Mouse (Mus musculus) neural tube, embryonic 14.5 days (tissue): Measurements from ENCODE around the gene Mybpc1. TPM values are rescaled to one million over a fixed set of nuclear protein-coding genes. Genes with fewer than 3 reads are reported as not detected.

ENCODE experiments used
- ATAC-seq: fragments of 200-750 bp; cut with Nextera tagmentation; 2 replicates; pipeline ENCODE4 v1.8.0; 2017; ENCODE audit warnings: low read depth, mild to moderate bottlenecking, moderate TSS enrichment, moderate library complexity
- H3K27ac ChIP-seq: fragments of 300-500 bp; sonication (generic); 2 replicates; pipeline ENCODE4 v1.5.1; 2014; ENCODE audit warnings: low read depth, mild to moderate bottlenecking, control low read depth, low read length, moderate library complexity, mixed read lengths
- H3K27me3 ChIP-seq: fragments of 300-500 bp; sonication (generic); 2 replicates; pipeline ENCODE4 v1.6.1; 2014; ENCODE audit warnings: low read length; ENCODE audit not compliant: control insufficient read depth, insufficient read depth
- H3K36me3 ChIP-seq: fragments of 300-500 bp; sonication (generic); 2 replicates; pipeline ENCODE4 v1.6.1; 2014; ENCODE audit warnings: low read length, mixed read lengths; ENCODE audit not compliant: control insufficient read depth, insufficient read depth
- H3K4me1 ChIP-seq: fragments of 300-500 bp; sonication (generic); 2 replicates; pipeline ENCODE4 v1.6.1; 2014; ENCODE audit warnings: low read length; ENCODE audit not compliant: control insufficient read depth, insufficient read depth
- H3K4me2 ChIP-seq: fragments of 300-500 bp; sonication (generic); 2 replicates; pipeline ENCODE4 v1.6.1; 2014; ENCODE audit warnings: mild to moderate bottlenecking, low read depth, low read length, control low read depth
- H3K4me3 ChIP-seq: fragments of 300-500 bp; sonication (generic); 2 replicates; pipeline ENCODE4 v1.5.1; 2014; ENCODE audit warnings: low read depth, low read length, control low read depth, mixed read lengths
- H3K9ac ChIP-seq: fragments of 300-500 bp; sonication (generic); replicated peaks from 2 replicates; pipeline ENCODE4 v1.6.1; 2014; ENCODE audit warnings: low read depth, mild to moderate bottlenecking, control low read depth, low read length, mixed read lengths
- H3K9me3 ChIP-seq: fragments of 300-500 bp; sonication (generic); 2 replicates; pipeline ENCODE4 v1.6.1; 2016; ENCODE audit warnings: low read length; ENCODE audit not compliant: control insufficient read depth
- WGBS: fragments of 180-500 bp; shearing (Covaris S2); extraction: QIAGEN DNeasy Blood & Tissue Kit; methylation state at CpG from one replicate; pipeline ENCODE4 v1.1.7; 2014; 5-methylcytosine and 5-hydroxymethylcytosine counted together
- polyA plus RNA-seq: library from polyadenylated mRNA; unstranded; fragments of >200 nt; fragmentation: Nextera tagmentation; extraction: Ambion mirVana; gene quantifications from 2 replicates; pipeline ENCODE4 v1.2.1, GENCODE M21; 2014

Gene Mybpc1
- polyA plus RNA-seq, 1 experiment from 2014 or later, result 2.3 TPM

DNA sequence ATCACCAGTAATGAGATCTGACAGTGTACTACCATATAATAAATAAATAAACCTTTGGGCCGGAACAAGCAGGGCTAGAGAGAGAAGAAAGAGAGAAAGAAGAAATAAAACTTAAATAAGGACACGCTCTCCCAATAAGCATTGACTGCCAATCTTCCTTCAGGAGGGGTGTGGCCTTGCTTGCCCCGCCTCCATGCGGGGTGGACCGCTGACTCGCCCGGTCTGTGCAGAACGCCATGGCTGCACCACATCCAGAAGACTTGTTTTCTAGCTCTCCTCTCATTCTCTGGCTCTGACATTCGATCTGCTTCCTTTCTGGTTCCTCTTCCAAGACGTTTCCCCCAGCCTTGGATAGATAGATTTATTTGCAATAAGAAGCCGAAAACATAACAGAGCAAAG lies 8.1 kb upstream of the Mybpc1 start:
- no peak overlapping the region for H3K4me3 ChIP-seq
- H3K27ac ChIP-seq, result no peak overlapping the region
- no peak for ATAC-seq
- no peaks in the 10 kb centered on the region for H3K4me1 ChIP-seq
- no peaks in the 10 kb centered on the region for H3K27me3 ChIP-seq
- H3K9me3 ChIP-seq, result no peaks in the 10 kb centered on the region
- no peak overlapping the region for H3K9ac ChIP-seq
- H3K36me3 ChIP-seq, result no peaks in the 10 kb centered on the region
- 92% methylated on average over 11 of the region's 11 CpGs for WGBS
- H3K4me2 ChIP-seq, result no peak overlapping the region

DNA sequence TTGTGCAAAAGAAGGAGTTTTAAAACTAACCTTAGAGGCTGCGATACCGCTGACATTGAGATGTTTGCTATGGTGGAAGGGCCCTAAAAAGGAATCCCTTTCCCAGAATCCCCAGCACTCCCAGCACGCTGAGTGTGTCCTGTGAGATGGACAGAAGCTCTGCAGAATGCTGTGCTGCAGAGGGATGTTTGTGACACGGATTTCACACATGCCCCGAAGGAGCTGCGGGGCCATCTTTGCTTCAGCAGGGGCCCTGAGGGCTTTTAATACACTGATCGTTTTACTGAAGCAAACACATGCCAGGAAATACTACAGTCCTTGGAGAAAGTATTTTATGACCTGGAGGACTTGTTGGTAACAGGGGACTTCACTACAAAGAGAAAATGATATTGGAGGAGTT lies 1.7 kb upstream of the Mybpc1 start:
- Histone ChIP-seq H3K36me3 (no peaks in the 10 kb centered on the region), H3K27ac (no peak overlapping the region), H3K4me2 (no peak overlapping the region), H3K4me1 (no peaks in the 10 kb centered on the region), H3K9ac (no peak overlapping the region), H3K9me3 (no peaks in the 10 kb centered on the region), H3K27me3 (no peaks in the 10 kb centered on the region), H3K4me3 (no peak overlapping the region)
- no peak for ATAC-seq
- 69% methylated on average over 7 of the region's 7 CpGs for WGBS

DNA sequence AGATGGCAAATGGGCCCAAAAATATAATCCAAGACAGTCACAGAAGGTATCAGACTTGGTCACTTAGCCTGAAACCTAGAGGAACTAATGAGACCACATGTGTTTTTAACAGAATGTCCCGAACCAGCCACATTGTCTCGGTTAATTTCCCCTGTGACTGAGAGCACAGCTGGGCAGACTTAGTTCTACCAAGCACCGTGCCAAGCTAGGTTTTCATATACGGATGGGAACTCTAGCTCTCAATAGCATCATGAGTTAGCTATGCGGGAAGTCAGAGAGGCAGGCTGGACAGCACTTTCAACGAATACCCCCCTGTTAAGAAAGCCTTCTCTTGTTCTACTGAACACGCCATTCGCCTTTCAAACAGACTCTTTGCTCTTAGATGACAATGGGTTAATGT lies 1.1 kb upstream of the Mybpc1 start:
- Histone ChIP-seq H3K4me3 (no peak overlapping the region), H3K27me3 (no peaks in the 10 kb centered on the region), H3K4me1 (no peaks in the 10 kb centered on the region), H3K4me2 (no peak overlapping the region), H3K9me3 (no peaks in the 10 kb centered on the region), H3K9ac (no peak overlapping the region), H3K36me3 (no peaks in the 10 kb centered on the region), H3K27ac (no peak overlapping the region)
- WGBS, result 54% methylated on average over 8 of the region's 8 CpGs
- ATAC-seq, result no peak

DNA sequence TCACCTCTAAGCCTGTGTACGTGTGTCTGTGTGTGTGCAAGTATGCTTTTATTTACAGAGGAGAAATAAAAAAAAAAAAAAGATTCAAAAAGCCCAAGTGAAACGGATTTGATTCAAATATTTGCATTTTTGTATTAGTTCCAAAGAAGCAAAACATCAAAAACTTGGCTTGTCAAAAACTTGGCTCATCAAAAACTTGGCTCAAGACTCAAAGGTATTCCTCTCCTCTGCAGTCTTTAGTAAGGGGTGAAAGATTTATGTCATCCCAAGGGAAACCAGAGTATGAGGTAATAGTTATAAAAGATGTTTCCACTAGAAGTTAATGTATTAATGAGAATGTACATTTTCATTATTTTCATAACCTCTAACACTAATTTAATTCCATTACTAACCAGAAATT lies 1.2 kb downstream of the Mybpc1 start:
- no peak overlapping the region for H3K4me2 ChIP-seq

DNA sequence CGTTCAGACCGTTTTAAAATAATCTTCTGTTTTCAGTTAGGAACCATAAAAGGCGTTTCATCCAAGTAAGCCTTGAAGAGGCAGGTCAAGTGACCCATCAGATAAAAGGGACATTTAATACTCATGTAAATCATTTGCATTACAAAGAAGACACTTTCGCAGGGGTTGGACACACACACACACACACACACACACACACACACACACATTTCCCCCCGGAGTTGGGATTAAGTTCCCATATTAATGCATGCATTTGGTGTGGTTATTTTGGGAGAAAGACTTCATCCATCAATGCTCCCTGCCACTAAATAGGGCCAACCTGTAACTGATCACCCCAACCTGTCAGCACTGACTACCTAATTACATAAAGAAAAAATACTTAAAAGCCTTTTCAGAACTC lies 1.7 kb downstream of the Mybpc1 start:
- Histone ChIP-seq H3K27ac (no peak overlapping the region), H3K4me1 (no peaks in the 10 kb centered on the region), H3K4me2 (no peak overlapping the region), H3K27me3 (no peaks in the 10 kb centered on the region), H3K4me3 (no peak overlapping the region), H3K9me3 (no peaks in the 10 kb centered on the region), H3K9ac (no peak overlapping the region), H3K36me3 (no peaks in the 10 kb centered on the region)
- no peak for ATAC-seq
- WGBS, result 7% methylated on average over 5 of the region's 5 CpGs

More for the DNA sequence above, 1.2 kb downstream of the Mybpc1 start:
- 64% methylated on average over 2 of the region's 2 CpGs for WGBS
- no peaks in the 10 kb centered on the region for H3K36me3 ChIP-seq
- no peak overlapping the region for H3K9ac ChIP-seq
- H3K4me3 ChIP-seq, result no peak overlapping the region
- no peak for ATAC-seq
- H3K4me1 ChIP-seq, result no peaks in the 10 kb centered on the region
- H3K27ac ChIP-seq, result no peak overlapping the region
- H3K27me3 ChIP-seq, result no peaks in the 10 kb centered on the region
- no peaks in the 10 kb centered on the region for H3K9me3 ChIP-seq

DNA sequence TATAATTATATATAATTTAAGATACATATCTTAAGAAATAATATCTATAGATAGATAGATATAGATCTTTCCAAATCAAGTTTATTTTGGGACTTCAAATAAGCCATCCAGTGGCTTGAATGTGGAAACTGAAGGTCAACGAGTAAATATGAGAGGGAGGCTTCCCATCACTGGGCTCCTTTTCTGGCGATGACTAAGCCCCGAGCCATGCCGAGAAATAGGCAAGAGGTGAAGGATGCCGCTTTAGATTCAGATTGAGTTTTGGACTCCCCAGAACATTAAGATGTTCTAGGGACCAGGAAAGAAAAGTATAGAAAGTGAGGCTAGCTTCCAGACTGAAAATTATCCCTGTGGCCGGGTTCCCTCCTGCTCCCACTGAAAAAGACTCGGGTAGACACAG lies 4.4 kb downstream of the Mybpc1 start:
- ATAC-seq, result no peak
- H3K4me3 ChIP-seq, result no peak overlapping the region

DNA sequence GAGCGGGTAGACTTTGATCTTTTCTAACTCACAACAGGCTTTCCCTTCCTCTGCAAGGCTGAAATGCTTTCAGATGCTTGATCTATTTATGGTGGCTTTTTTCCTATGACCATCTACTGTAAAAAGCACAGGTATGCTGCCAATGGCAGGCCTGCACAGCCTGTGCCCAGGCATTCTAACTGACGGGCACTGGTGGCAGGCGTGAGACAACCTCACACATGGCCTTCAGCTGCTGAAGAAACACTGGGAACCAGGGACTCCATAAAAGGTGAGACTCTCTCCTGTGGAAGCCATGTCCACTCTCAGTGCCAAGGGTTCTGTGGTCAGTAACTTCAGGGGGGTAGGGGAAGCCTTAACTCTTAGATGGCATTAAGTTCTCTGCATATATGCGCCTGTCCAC lies 12.6 kb downstream of the Mybpc1 start:
- no peak overlapping the region for H3K9ac ChIP-seq
- H3K27me3 ChIP-seq, result no peaks in the 10 kb centered on the region
- H3K36me3 ChIP-seq, result no peaks in the 10 kb centered on the region
- no peak overlapping the region for H3K27ac ChIP-seq
- 94% methylated on average over 4 of the region's 4 CpGs for WGBS
- H3K4me1 ChIP-seq, result no peaks in the 10 kb centered on the region
- H3K9me3 ChIP-seq, result no peaks in the 10 kb centered on the region
- H3K4me3 ChIP-seq, result no peak overlapping the region
- no peak for ATAC-seq
- H3K4me2 ChIP-seq, result no peak overlapping the region

More for the DNA sequence above, 4.4 kb downstream of the Mybpc1 start:
- Histone ChIP-seq H3K4me2 (no peak overlapping the region), H3K36me3 (no peaks in the 10 kb centered on the region), H3K4me1 (no peaks in the 10 kb centered on the region), H3K27ac (no peak overlapping the region), H3K27me3 (no peaks in the 10 kb centered on the region), H3K9me3 (no peaks in the 10 kb centered on the region), H3K9ac (no peak overlapping the region)
- 91% methylated on average over 7 of the region's 7 CpGs for WGBS

DNA sequence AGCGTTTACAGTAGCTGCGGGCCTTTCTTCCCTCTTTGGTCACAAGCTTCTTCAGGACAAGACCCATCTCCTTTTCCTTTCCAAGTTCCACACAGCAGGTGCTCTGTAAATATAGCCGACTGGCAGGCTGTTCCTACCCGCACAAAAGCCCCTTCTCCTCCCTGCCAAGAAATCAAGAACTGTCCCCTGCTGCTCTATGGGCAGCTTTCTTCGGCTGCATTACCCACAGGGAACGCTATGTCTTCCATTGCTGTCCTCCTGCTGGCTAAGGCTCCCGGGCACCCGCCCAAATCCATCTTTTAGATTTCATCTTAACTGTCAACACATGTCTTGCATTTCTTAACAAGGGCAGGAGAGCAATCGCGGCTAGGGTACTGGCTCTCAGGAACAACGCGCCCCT lies 13.9 kb downstream of the Mybpc1 start:
- WGBS, result 57% methylated on average over 12 of the region's 12 CpGs
- Histone ChIP-seq H3K9me3 (no peaks in the 10 kb centered on the region), H3K9ac (no peak overlapping the region), H3K4me1 (no peaks in the 10 kb centered on the region), H3K4me3 (no peak overlapping the region), H3K27ac (no peak overlapping the region), H3K4me2 (no peak overlapping the region), H3K36me3 (no peaks in the 10 kb centered on the region), H3K27me3 (no peaks in the 10 kb centered on the region)
- ATAC-seq, result no peak

DNA sequence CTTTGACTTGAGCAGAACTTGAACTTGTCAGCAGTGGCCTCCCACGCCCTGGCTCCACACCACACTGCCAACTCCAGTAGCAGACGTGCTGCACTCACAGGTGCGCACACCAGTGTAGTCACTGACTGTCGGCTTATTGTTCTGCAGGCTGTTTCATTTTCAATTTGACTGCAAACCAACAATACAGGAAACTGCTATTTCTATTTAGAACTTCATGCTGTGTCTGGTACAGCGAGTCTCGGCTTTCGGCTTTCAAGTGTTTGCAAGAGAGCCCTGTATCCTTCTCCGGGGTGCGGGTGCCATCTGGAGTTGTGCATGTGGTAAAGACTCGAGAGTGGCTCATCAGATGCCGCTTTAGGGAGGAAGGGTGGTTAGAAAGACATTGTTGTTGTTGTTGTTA lies 20.5 kb downstream of the Mybpc1 start:
- ATAC-seq, result no peak
- Histone ChIP-seq H3K36me3 (no peaks in the 10 kb centered on the region), H3K9me3 (no peaks in the 10 kb centered on the region), H3K4me1 (no peaks in the 10 kb centered on the region), H3K27ac (no peak overlapping the region), H3K9ac (no peak overlapping the region), H3K27me3 (no peaks in the 10 kb centered on the region), H3K4me3 (no peak overlapping the region), H3K4me2 (no peak overlapping the region)
- 86% methylated on average over 11 of the region's 11 CpGs for WGBS

DNA sequence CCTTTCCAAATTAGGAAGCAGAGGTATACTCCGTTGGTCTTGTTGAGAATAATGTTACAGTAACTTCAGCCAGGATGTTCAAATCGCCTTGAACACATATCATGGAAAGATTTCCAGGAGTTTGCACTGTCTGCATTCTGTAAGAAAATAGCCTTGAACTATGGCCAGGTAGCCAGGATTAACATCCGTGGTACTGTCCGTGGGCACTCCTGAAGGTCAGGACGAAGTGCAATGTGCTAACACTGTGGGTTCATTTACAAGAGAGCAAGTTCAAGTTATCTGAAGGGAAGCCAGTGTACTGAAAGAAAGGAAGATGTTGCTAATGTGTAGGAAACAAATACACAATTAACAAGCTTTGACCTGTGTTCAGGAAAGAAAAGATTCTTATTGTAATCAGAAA lies 24.2 kb downstream of the Mybpc1 start:
- Histone ChIP-seq H3K9me3 (no peaks in the 10 kb centered on the region), H3K27ac (no peak overlapping the region), H3K4me3 (no peak overlapping the region), H3K9ac (no peak overlapping the region), H3K36me3 (no peaks in the 10 kb centered on the region), H3K4me2 (no peak overlapping the region), H3K4me1 (no peaks in the 10 kb centered on the region), H3K27me3 (no peaks in the 10 kb centered on the region)
- 94% methylated on average over 5 of the region's 5 CpGs for WGBS
- no peak for ATAC-seq
